Mouse (Mus musculus): ENCODE measurements around the gene Pmepa1. TPM values are rescaled to one million over a fixed set of nuclear protein-coding genes. Genes with fewer than 3 reads are reported as not detected.

Gene Pmepa1
- total RNA-seq, 2 experiments from 2014 or later: 45.8 to 49.9 TPM

DNA sequence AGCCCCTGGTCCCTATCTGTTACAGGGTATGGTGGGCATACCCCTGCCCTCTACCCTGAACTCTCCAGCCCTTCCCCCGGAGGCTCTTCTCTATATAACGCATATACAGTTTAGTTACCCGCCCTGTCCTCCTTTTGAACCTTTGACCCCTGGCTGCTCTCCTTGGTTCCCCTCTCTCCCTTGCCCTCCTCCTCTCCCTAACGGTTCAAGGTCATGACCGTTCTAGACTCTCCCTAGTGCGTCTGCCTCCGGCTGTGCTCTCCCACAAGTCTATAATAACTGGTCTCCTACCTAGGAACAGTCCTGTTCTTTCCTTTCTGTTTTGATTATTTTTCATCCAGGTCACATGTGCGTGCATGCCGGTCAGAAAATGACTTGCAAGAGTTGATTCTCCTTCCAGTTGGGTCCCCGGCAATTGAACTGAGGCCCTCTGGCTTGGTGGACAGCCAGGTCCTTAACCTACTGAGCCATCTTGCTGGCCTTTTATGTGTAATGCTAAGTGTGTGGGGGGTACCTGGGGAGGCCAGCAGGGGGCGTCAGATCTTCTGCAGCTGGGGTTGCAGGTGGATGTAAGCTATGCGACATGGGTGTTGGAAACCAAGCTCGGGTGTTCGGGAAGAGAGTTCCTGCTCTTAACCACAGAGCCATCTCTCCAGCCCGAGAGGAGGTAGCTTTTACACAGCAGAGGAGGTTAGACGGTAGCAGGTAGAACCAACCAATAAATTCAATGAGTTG is 2.7 kb upstream of the Pmepa1 start:
- DNase-seq (ENCODE audit: low spot score in 2 of 2): no peak

DNA sequence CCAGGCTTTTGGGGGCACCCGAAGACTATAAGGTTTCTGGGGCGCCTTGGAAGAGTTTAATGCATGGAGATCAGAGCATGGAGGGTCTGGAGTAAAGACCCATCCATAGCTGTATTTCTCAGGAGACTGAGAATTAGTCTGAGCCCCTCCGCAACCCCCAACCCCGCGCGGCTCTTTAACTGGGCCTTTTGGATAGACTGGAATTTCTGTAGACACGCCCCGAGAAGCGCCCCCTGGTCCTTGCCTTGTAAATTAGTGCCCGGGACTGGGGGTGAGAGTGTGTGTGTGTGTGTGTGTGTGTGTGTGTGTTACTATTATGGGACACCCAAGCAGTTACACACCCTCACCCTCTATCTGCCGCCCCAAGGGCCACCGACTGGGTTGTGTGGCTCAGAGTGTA is 526 bp upstream of the Pmepa1 start:
- DNase-seq (ENCODE audit: low spot score in 2 of 2): no peak

GRCm38 (mm10) chr2:173275343-173276201 is 761 bp downstream of the Pmepa1 start:
- DNase-seq (ENCODE audit: low spot score in 2 of 2): peak; percentile 41 to 42

DNA sequence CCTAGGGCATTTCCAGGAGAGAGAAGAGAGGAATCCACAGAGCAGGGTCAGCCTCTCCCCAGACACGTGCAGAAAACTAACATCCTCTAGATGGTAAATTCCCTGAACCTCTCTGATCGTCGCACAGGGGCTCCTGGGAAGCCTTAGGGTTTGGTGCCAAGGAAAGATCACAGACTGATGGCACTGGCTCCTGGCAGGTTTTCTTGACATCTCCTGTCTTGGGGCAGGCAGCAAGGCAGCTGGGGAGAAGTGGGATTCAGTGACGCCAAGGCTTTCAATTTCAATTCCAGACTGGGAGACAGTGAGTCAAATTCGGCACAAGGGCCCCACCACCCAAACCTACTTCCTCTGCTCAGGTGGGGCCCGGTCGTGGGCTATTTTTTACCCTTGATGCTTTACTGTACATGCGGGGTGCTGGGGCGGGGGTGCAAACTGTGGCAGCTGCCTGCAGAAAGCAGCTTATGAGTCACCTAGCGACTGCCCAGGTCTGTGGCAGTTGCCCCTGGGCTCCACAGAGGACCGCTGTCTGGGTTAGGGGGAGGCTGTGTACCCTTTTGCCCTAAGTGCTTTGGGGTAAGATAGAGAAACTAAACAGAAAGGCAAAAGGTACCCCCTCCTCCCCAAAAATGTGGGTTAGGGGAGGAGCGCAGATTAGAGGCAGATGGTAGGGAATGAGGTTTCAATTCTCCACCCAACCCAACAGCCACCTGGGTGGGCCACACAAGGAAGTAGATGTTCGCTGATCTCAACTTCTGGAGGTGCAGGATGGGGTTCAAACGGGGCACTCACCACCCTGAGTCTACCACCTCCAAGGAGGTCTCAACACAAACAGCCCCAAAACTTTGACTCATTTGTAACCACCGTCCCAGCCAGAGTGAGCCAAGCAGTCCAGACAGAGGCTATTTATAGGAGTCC is 1.6 kb downstream of the Pmepa1 start:
- DNase-seq (ENCODE audit: low spot score in 2 of 2): peak; percentile 20 to 40

DNA sequence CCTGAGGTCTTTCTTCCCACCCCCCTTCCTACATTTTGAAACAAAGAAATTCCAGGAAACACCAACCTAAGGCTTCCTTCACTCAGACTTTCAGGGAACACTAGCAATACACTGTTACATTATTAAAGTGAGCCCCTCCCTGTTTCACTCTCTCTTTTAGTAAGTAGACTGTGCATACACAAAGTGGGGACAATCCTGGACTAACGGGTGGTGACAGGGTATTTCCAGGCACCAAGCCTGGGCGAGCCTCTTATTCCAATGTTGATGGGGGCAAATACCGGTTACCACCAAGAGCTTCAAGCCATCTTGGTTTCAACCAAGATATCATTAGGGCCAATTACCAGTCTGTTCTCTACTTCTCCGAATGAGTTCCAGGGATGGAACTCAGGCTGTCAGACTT is 2.4 kb downstream of the Pmepa1 start:
- DNase-seq (ENCODE audit: low spot score in 2 of 2): no peak

- no peak for DNase-seq (ENCODE audit: low spot score in 2 of 2)
These were observed 3.9 kb downstream of the Pmepa1 start for GRCm38 (mm10) chr2:173272354-173272900.

GRCm38 (mm10) chr2:173271541-173271940 is 4.8 kb downstream of the Pmepa1 start:
- no peak for DNase-seq (ENCODE audit: low spot score in 2 of 2)

DNA sequence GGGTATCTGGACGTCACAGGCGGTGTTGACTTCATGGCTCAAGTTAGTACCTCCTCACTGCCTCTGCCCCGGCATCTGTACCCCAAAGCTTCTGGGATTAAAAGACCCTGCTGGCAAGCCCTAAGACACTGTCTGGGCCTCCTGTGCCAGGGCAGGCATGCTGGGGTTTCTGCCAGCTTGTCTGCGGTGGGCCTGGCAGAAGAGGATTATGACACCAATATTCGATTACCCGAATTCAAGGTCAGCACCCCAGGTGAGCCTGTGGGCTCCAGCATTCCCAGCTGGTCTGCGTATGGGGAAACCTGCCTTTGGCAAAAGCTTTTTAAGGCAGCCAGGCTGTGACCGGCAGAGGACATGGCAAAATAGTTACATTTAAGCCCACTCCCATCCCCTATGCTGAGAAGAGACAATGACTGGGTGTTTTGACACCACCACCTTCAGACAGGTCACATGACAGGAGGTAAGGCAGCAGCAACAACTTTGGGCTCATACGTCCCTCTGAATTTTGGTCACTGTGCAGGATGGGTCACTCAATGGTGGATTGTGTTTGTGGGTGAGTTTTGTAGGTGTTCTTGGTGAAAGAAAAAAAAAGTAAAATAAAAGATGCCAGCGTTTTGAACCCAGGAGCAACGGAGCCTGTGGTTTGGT is 5.6 kb downstream of the Pmepa1 start:
- DNase-seq (ENCODE audit: low spot score in 2 of 2): no peak

GRCm38 (mm10) chr2:173270196-173270595 is 6.1 kb downstream of the Pmepa1 start:
- no peak for DNase-seq (ENCODE audit: low spot score in 2 of 2)

- DNase-seq (ENCODE audit: low spot score in 2 of 2): no peak
These were observed 8.8 kb downstream of the Pmepa1 start for GRCm38 (mm10) chr2:173267562-173267961.

DNA sequence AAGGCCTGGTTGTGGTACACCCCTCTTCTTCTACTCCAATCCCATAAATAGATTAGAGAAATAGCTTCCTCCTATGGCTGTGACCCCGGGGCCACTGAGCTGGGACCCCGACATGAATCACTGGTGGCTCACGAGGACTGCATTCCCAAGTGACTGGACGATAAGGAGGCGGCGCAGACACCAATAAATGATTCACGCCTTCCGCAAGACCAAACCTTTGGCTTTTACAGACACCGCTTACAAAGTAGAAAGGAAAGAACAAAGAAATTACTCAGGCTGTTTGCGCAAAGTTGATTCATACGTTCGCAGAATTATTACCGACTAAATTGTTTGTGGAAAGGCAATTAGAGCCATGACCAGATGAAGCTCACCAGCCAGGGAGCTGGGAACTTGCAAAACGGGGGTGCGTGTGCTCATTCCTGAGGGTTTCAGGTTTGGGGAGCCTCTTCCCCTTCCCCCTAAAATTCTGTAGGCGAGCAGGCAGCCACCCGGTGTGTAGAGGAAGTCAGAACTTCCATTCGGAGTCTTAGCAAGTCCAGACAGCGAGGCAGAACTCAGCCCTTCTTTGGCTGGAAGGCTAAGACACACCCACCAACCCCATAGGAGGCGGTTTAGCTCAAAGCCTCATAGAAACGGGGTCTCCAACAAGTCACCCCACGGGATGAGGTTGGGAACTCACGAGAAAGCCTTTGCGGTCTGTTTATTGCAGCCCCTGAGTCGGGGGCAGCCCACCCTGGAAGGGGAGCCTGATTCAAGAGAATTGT is 9.8 kb downstream of the Pmepa1 start:
- DNase-seq (ENCODE audit: low spot score in 2 of 2): no peak

GRCm38 (mm10) chr2:173265468-173266265 is 10.7 kb downstream of the Pmepa1 start:
- no peak for DNase-seq (ENCODE audit: low spot score in 2 of 2)

DNA sequence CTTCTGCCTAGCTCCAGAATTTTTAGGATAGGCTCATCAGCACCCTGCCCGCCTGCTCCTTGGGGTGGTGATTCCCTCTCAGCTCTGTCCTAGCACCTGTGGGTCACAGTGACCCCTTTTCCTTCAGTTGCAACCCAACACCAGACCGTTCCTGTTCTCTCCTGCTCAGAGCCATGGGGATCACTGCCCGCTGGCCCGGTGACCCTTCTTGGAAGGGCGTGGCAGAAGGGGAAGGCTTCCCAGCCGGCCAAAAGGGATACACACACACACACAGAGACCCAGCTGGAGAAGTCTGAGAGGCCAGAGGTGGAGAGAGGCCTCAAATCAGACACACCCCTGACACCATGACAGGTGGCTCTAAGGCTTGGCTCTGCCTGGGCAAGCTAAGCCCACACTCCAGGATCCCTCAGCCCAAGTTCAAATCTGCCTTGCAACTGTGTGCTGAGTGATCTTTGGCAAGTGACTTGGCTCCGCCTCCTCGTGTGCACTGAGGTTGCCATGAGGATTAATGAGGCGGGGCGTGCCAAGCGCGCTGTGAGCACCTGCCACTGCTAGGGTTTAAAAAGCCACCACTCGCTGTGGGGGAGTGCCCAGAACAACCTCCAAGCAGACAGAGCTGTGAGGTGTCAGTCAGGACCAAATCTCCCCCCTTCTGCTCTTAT is 11.7 kb downstream of the Pmepa1 start:
- DNase-seq (ENCODE audit: low spot score in 2 of 2): no peak

- no peak for DNase-seq (ENCODE audit: low spot score in 2 of 2)
These were observed 12.6 kb downstream of the Pmepa1 start for GRCm38 (mm10) chr2:173263636-173264330.

DNA sequence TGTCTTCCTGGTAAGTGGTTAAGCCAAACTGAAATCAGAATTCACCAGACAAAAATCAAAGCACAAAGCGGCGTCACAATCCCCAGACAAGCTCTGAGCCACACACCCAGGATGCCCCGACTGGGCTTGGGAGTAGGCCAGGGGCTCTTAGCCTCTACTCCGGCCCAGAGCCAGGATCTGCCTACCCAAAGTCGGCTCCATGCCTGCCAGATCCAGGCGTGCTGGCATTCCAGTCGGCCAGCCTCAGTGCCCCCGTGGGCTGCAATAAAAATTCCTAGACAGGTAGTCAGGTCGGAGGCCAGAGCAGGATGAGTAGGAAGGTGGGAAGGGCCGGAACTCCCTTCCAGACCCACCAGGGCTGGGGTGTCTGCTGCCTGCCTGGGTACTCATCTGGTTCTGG is 14.8 kb downstream of the Pmepa1 start:
- no peak for DNase-seq (ENCODE audit: low spot score in 2 of 2)

DNA sequence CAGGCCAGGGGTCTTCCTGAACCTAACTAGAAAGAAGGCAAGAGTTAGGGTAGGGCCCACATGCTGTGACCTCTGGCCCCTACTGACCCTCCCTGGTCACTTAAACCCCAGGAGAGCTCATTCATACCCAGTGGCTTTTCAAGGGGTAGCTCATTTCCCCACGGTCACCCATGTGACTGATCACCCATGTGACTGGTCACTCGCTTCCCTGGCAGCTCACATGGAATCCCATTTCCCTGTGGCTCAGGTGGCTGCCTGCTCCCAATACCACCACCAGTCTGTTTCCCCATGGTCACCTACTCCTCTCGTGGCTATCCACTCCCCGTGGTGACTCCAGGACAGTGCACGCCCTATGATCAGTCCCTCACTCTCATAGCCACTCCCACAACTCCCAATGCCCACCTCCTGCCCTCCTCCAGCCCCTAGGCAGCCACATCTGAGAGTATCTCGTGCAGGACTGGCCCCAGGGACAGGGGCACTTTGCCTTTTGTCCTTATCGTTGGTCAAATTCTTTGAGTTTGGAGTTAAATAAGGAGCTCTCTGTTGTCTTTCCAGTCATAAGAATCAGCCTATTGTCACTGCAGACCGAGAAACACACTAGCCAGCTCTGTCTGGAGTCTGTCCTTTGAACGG is 17.8 kb downstream of the Pmepa1 start:
- DNase-seq (ENCODE audit: low spot score in 2 of 2): no peak

GRCm38 (mm10) chr2:173257610-173258009 is 18.7 kb downstream of the Pmepa1 start:
- DNase-seq (ENCODE audit: low spot score in 2 of 2): peak; percentile 44 to 64
